Mouse (Mus musculus) limb, embryonic 13.5 days (tissue): ENCODE measurements at regions not wholly inside any gene's neighbourhood (a gene's known extent, or its start where the extent isn't known, plus 50 kb on each side); places are given as distances from the start of the nearest gene placed in this dataset.
A peak's percentile ranks its signal among the peaks of the same experiment; 100 is the strongest.

Experiments used
- ATAC-seq: fragments of 200-750 bp; cut with Nextera tagmentation; 2 replicates; pipeline ENCODE4 v1.8.0; 2017; ENCODE audit warnings: low read depth, moderate number of reproducible peaks, moderate TSS enrichment; ENCODE audit not compliant: low FRiP score
- H3K27ac ChIP-seq: fragments of 300-500 bp; sonication (generic); 2 replicates; pipeline ENCODE4 v1.5.1; 2015; ENCODE audit warnings: inconsistent platforms, mild to moderate bottlenecking, moderate library complexity
- H3K27me3 ChIP-seq: fragments of 300-500 bp; sonication (generic); 2 replicates; pipeline ENCODE4 v1.6.1; 2015; ENCODE audit warnings: mild to moderate bottlenecking, inconsistent platforms
- H3K36me3 ChIP-seq: fragments of 300-500 bp; sonication (generic); 2 replicates; pipeline ENCODE4 v1.6.1; 2015; ENCODE audit warnings: inconsistent platforms, mild to moderate bottlenecking, moderate library complexity
- H3K4me1 ChIP-seq: fragments of 300-500 bp; sonication (generic); 2 replicates; pipeline ENCODE4 v1.6.1; 2015; ENCODE audit warnings: inconsistent platforms
- H3K4me2 ChIP-seq: fragments of 300-500 bp; sonication (generic); replicated peaks from 2 replicates; pipeline ENCODE4 v1.6.1; 2015; ENCODE audit warnings: inconsistent platforms, mild to moderate bottlenecking, moderate library complexity
- H3K4me3 ChIP-seq: fragments of 300-500 bp; sonication (generic); 2 replicates; pipeline ENCODE4 v1.5.1; 2015; ENCODE audit warnings: moderate library complexity, mild to moderate bottlenecking, inconsistent platforms
- H3K9ac ChIP-seq: fragments of 300-500 bp; sonication (generic); 2 replicates; pipeline ENCODE4 v1.6.1; 2015; ENCODE audit warnings: mild to moderate bottlenecking, inconsistent platforms
- H3K9me3 ChIP-seq: fragments of 300-500 bp; sonication (generic); 2 replicates; pipeline ENCODE4 v1.6.1; 2016; ENCODE audit warnings: inconsistent platforms
- whole genome bisulfite sequencing: fragments of 180-500 bp; shearing (Covaris S2); methylation state at CpG from one replicate; pipeline ENCODE4 v1.1.7; 2015; 5-methylcytosine and 5-hydroxymethylcytosine counted together

DNA sequence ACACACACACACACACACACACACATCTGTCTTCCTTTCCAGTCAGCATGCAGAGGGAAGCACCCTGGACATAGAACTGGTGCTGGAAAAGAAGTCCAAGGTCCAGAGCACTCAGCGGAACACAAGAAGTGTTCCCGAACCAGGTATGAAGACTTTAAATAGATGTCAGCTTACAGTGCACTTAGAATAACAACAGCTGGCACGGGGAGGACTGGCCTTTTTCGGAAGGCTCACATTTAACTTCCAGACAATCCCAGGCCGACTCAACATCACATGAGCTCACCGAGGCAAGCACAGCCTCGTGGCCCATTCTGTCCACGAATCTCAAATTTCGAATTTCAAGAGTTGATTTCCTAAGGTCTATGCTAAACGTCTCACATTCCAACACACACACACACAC is 70.9 kb upstream of the Slc25a33 start:
- H3K27ac ChIP-seq: peak overlapping the region; percentile 39; the same call in 1 of the 2 replicates
- no peaks in the 10 kb centered on the region for H3K9me3 ChIP-seq
- H3K4me1 ChIP-seq: peaks cover 40% of the 10 kb centered on the region
- H3K4me3 ChIP-seq: no peak overlapping the region
- H3K9ac ChIP-seq: no peak overlapping the region
- ATAC-seq: no peak
- no peaks in the 10 kb centered on the region for H3K27me3 ChIP-seq
- no peaks in the 10 kb centered on the region for H3K36me3 ChIP-seq
- H3K4me2 ChIP-seq: no peak overlapping the region
- 60% methylated on average over 10 of the region's 10 CpGs for WGBS

DNA sequence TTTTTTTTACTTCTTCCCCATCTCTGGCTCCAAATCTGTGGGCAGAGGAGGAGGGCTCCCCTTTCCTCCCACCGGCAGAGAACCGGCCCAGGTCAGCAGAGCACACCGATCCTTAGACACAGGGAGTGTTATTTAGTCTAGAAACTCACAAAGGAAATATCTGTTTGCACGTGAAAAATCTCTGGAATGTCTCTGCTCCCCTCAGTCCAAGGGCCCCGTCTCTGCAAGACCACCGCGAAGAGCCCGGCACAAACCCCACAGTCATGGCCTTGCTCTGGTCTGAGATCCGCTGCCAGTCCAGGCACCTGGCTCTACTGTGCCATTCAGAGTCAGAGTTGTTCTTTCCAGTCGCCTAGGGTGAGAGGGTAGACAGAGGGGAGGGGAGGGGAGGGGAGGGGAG is 69.7 kb upstream of the Slc25a33 start:
- WGBS: 27% methylated on average over 10 of the region's 10 CpGs
- Histone ChIP-seq H3K27me3 (no peaks in the 10 kb centered on the region), H3K9me3 (no peaks in the 10 kb centered on the region), H3K4me1 (peaks cover 40% of the 10 kb centered on the region), H3K9ac (no peak overlapping the region), H3K27ac (peak overlapping the region; percentile 65; the same call in 1 of the 2 replicates), H3K36me3 (no peaks in the 10 kb centered on the region), H3K4me2 (no peak overlapping the region), H3K4me3 (no peak overlapping the region)
- ATAC-seq: 0 out of 2 replicates have a peak, but pooled peaks have one; percentile 38

DNA sequence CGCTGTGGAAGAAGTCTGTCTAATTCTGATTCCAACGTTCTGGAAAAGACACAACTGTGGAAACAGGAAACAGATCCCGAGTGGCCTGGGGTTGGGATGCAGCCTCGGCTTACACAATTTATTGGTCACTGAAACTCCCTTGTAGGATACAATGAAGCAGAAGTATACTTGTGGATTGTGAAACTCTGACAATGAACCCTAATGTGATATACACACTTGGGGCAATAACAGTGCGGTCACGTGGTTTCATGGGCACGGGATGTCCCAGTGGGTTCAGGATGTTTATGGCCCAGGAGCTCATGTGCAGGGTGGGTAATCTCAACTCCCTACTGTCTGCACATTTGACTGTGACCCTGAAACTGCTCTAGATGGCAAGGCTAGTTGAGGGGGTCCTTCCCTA is 68.8 kb upstream of the Slc25a33 start:
- no peak overlapping the region for H3K4me2 ChIP-seq
- ATAC-seq: no peak
- peaks cover 40% of the 10 kb centered on the region for H3K4me1 ChIP-seq
- no peaks in the 10 kb centered on the region for H3K27me3 ChIP-seq
- no peak overlapping the region for H3K9ac ChIP-seq
- H3K36me3 ChIP-seq: no peaks in the 10 kb centered on the region
- no peaks in the 10 kb centered on the region for H3K9me3 ChIP-seq
- H3K4me3 ChIP-seq: no peak overlapping the region
- no peak overlapping the region; the same call in 1 of the 2 replicates for H3K27ac ChIP-seq
- WGBS: 76% methylated on average over 7 of the region's 7 CpGs

DNA sequence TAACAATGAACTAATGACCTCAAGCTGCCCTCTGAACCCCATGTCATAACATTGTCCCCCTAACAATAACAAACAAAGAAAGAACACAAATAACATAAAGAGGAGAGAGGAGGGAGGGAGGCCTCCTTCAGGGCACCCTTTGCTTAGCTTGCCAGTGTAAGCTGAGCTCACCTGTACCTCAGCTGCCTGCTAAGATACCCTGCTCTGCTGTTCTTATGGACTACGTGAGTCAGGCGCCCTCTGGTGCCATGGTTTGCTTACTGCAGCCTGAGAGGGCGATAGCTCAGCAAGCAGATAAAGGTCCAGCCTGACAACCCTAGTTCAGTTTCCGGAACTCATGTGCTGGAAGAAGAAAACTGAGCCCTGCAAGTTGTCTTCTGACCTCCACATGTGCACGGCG is 67.8 kb upstream of the Slc25a33 start:
- no peak for ATAC-seq
- Histone ChIP-seq H3K4me2 (no peak overlapping the region), H3K4me3 (no peak overlapping the region), H3K27me3 (no peaks in the 10 kb centered on the region), H3K4me1 (peaks cover 37% of the 10 kb centered on the region), H3K36me3 (no peaks in the 10 kb centered on the region), H3K9me3 (no peaks in the 10 kb centered on the region), H3K9ac (no peak overlapping the region), H3K27ac (no peak overlapping the region)
- 64% methylated on average over 6 of the region's 6 CpGs for WGBS

DNA sequence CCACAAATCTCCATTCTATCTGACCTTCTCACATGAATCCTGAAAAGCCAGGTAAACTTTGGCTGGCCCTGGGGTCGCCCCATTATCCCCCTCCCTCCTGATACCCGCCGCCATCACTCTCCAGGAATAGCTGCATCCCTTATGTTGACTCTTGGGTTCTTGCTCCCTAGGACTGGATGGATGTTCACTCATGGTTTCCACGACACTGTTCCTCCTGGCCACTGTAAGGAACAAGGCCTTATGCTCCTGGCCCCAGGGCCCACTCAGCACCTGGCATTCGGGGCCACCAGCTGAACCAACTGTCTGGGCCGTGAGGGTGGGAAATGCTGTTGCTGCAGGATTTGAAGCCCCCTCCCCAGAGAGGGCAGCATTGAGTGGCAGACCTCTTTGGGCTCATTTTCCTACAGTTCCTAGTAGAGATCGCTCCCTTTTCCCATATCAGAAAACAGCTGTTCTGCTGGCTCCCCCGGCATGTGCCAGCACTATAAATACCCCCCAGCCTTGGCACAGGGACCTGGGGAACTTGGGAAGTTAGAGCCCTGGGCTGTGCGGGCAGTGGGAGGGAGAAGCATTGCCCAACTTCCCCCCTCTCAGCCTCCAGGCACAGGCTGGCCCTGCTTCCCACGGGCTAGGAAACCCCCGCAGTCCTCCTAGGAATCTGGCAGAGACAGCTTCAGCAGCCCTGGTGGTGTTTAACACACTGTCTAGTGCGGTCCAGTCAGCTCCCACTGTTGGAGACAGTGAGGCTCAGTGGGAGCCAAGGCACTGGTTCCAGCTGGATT is 66.6 kb upstream of the Slc25a33 start:
- H3K4me2 ChIP-seq: no peak overlapping the region
- H3K4me3 ChIP-seq: no peak overlapping the region
- H3K9me3 ChIP-seq: no peaks in the 10 kb centered on the region
- H3K27ac ChIP-seq: peak overlapping the region; percentile 15; the same call in 1 of the 2 replicates
- no peak overlapping the region for H3K9ac ChIP-seq
- no peaks in the 10 kb centered on the region for H3K27me3 ChIP-seq
- peaks cover 31% of the 10 kb centered on the region for H3K4me1 ChIP-seq
- ATAC-seq: no peak
- H3K36me3 ChIP-seq: no peaks in the 10 kb centered on the region
- 67% methylated on average over 12 of the region's 12 CpGs for WGBS

DNA sequence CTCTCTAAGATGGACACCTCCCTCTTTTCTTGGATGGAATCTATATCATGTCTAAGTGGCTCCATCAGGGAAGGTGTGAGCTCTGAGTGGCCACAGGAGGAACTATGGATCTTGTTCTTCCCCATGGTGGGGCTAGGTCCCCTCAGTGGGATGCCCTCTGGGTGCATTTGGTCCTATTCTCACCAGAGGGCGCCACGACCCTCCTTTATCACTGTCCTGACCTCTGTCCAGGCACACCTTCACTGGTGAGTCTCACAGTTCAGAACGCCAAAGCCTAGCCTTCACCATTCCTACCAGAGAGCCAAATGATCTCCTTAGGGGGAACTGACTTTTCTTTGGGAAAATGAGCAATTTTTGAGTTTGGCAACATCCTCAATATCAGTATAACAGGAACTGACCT is 64.6 kb upstream of the Slc25a33 start:
- peaks cover 18% of the 10 kb centered on the region for H3K4me1 ChIP-seq
- H3K9me3 ChIP-seq: no peaks in the 10 kb centered on the region
- 4% methylated on average over 3 of the region's 3 CpGs for WGBS
- no peak overlapping the region for H3K9ac ChIP-seq
- no peak overlapping the region for H3K27ac ChIP-seq
- no peaks in the 10 kb centered on the region for H3K27me3 ChIP-seq
- no peak overlapping the region for H3K4me3 ChIP-seq
- ATAC-seq: no peak
- no peak overlapping the region for H3K4me2 ChIP-seq
- no peaks in the 10 kb centered on the region for H3K36me3 ChIP-seq

DNA sequence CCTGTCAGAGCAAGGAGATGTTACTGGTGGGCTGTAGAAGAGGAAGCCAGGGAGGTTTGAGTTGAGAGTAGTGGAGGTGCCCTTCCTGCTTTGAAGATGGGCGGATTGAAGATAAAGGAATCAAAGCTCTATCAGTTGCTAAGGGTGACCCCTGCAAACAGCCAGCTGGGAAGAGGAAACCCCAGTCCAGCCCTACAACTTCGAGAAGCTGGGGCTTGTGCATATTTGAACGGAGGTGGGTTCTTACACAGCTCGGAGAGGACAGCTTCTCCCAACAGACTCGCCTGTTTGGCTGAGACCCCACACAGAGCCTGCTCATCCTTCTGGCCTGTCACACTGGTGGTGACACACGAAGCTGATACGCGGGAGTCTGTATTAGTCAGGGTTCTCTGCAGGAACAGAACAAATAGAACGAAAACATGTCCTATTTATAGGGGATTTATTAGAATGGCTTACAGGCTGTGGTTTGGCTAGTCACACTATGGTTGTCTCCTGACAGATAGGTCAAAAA is 60.6 kb upstream of the Slc25a33 start:
- Histone ChIP-seq H3K4me2 (no peak overlapping the region), H3K9ac (no peak overlapping the region), H3K9me3 (no peaks in the 10 kb centered on the region), H3K4me3 (no peak overlapping the region), H3K36me3 (no peaks in the 10 kb centered on the region), H3K27me3 (no peaks in the 10 kb centered on the region), H3K4me1 (peaks cover 31% of the 10 kb centered on the region), H3K27ac (no peak overlapping the region)
- no peak for ATAC-seq
- WGBS: 78% methylated on average over 9 of the region's 9 CpGs

DNA sequence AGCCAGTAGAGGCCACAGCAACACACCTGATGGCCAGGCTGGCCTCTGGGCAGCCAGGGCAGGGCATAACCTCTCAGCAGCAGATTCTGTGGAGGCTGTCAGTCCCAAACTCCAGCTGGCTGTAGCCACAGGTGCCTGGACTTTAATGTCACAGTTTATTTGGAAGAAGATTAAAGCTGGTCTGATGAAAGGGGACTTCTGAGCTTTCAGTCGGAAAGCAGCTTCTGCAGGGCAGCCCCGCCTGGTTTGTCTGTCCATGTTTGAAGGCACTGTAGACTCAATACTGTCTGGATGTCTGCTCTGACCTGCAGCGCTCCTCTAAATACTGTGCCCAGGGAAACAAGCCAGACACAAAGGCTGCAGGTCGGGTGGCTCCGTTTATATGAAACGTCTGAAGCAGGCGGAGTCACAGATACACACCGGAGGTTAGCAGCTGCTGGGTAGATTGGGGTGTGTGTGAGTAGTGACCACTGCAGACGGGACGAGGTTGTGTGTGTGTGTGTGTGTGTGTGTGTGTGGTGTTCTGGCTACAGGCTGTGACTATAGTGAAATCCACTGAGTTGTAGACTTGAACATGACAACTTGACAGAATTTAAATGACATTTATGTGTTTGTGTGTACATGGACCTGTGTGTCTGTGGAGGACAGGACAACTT is 58.5 kb upstream of the Slc25a33 start:
- Histone ChIP-seq H3K9ac (no peak overlapping the region), H3K4me2 (no peak overlapping the region), H3K27me3 (no peaks in the 10 kb centered on the region), H3K36me3 (no peaks in the 10 kb centered on the region), H3K27ac (no peak overlapping the region), H3K4me1 (peaks cover 32% of the 10 kb centered on the region), H3K4me3 (no peak overlapping the region), H3K9me3 (0 out of 2 replicates have a peak, but pooled peaks cover 6% of the 10 kb centered on the region)
- 23% methylated on average over 10 of the region's 10 CpGs for WGBS
- ATAC-seq: no peak

DNA sequence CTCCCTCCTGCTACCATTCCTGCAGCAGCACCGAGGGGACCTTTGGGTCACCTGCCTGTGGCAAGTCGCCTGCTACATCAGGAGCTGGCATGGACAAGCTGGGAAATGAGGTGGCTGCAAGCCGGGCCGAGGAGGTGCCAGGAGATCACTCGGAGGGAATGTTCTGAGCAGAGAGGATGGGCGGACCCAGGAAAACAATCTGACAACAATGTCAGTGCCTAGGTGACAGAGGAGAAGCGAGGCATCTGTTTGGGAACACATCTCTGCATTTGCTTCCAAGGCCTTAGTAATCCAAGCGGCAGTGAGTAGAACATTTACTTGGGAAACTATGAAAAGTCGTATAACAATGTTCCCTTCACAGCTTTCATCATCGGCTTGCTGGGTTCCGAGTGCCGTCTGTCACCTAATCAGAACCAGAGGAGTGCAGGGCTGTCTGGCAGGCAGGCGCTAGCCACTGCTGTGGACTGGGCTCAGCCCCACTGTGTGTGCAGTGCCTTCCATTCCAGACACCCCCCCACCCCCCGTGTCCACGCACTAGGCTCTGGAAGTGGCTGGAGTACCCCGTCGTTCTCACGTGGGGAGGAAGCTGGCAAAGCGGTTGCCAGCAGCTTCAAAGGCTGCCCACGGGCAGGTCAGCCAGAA is 56.6 kb upstream of the Slc25a33 start:
- Histone ChIP-seq H3K36me3 (no peaks in the 10 kb centered on the region), H3K4me1 (peaks cover 32% of the 10 kb centered on the region), H3K9ac (peak overlapping the region; percentile 15), H3K27me3 (no peaks in the 10 kb centered on the region), H3K27ac (peak overlapping the region; percentile 79), H3K9me3 (0 out of 2 replicates have a peak, but pooled peaks cover 6% of the 10 kb centered on the region), H3K4me3 (no peak overlapping the region), H3K4me2 (peak overlapping the region; percentile 35)
- no peak; the same call in 1 of the 2 replicates for ATAC-seq
- WGBS: 36% methylated on average over 20 of the region's 20 CpGs

DNA sequence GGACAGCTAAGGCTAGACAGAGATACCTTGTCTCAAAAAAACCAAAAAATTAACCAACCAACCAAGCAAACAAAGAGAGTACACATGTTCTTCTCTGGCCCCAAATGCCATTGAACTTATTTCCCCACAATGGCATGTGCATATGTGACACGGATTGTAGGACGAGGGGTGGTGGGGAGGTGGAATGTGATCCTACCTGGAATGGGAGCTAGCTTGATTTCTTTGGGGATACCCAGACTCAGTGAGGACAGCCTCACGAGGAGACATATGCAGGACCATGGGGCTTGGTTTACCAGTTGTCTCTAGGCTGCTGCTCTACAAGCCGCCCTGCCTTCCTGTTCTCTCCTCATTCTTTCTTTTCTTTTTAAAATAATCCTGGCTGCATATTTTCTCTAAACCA is 55.9 kb upstream of the Slc25a33 start:
- 69% methylated on average over 4 of the region's 4 CpGs for WGBS
- ATAC-seq: no peak
- Histone ChIP-seq H3K4me1 (peaks cover 32% of the 10 kb centered on the region), H3K27me3 (no peaks in the 10 kb centered on the region), H3K36me3 (no peaks in the 10 kb centered on the region), H3K4me2 (peak overlapping the region; percentile 35; the same call in 1 of the 2 replicates), H3K9me3 (0 out of 2 replicates have a peak, but pooled peaks cover 6% of the 10 kb centered on the region), H3K4me3 (no peak overlapping the region), H3K9ac (no peak overlapping the region), H3K27ac (peak overlapping the region; percentile 79; the same call in 1 of the 2 replicates)

DNA sequence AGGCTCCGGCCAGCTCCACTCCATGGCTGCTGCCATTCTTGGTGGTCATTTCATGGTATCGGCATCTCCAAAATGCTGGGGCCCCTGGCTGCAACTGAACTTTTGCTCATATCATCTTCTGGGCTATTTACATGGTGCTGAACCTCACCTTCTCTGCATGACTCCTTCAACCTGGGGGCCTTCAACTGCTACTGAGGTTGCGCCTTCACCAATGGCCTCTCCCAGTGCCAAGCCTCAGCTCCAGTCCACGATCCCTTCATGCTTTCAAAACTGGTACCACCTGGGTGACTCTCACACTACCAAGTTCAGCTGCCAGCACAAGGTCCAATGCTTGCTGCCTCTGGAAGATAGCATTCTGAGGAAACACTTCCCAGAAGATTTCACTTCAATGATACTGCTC is 53.7 kb upstream of the Slc25a33 start:
- Histone ChIP-seq H3K4me2 (no peak overlapping the region), H3K36me3 (no peaks in the 10 kb centered on the region), H3K4me3 (no peak overlapping the region), H3K27ac (no peak overlapping the region), H3K9ac (no peak overlapping the region), H3K27me3 (no peaks in the 10 kb centered on the region), H3K4me1 (peaks cover 32% of the 10 kb centered on the region), H3K9me3 (0 out of 2 replicates have a peak, but pooled peaks cover 6% of the 10 kb centered on the region)
- no peak for ATAC-seq
- 93% methylated on average over 4 of the region's 4 CpGs for WGBS
